Mouse (Mus musculus) embryonic fibroblast, embryonic 13.5 days (primary cell): ENCODE data around the gene Mei4.

Source experiments
- CTCF ChIP-seq: IDR thresholded peaks from 2 replicates; pipeline ENCODE4 v1.5.1; 2011; ENCODE audit warnings: mild to moderate bottlenecking, control low read depth, low read length, moderate library complexity, borderline replicate concordance; ENCODE audit not compliant: insufficient read depth
- POLR2A ChIP-seq: IDR thresholded peaks from 2 replicates; pipeline ENCODE4 v1.6.1; 2011; ENCODE audit warnings: low read depth, mild to moderate bottlenecking, control low read depth, low read length, moderate library complexity

DNA sequence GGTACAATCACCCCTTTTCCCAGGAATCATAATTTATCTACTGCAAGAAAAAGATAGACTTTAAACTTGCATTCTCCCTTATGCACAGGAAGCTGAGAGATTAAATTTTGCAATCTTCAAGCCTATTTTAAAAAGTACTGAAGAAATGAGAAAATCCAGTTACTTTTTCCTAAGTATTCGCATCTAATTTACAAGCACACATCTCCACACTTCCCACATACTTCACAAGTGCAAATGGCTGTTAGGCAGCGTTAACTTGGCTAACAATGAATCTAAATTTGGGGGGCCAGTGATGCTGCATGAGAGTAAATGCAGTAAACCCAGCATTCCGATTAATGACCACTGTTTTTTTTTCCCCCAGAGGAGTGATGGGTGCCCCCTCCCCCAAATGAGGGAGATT lies 232.9 kb downstream of the Mei4 start:
- TF ChIP-seq POLR2A (no peak), CTCF (no peak)
